In genomic region chr9:58651993-58652392, GRCm38 (mm10) we compare ENCODE assay signal across 9 mouse cellular contexts.
DNase-seq lines count a peak whose midpoint lies in the region; ATAC-seq and TF ChIP-seq lines count a peak whose summit lies in the region.
"Had no signal": no experiment of that assay in that cellular context is flagged by ENCODE, and none has a peak within 500 bp of the region (broad histone marks: within the 10 kb centered on the region; RNA-seq: fewer than 3 reads in every experiment).

No protein-coding gene starts in this region.

- WGBS in liver, embryonic 12.5 days (ENCODE audit: insufficient replicate concordance), result 52% methylated on average over 4 of the region's 4 CpGs
- 56% methylated on average over 4 of the region's 4 CpGs for WGBS in liver, embryonic 11.5 days

- H3K9ac ChIP-seq in liver, embryonic 12.5 days, result no peak overlapping the region
- no peak overlapping the region for H3K9ac ChIP-seq in liver, embryonic 11.5 days (ENCODE audit: low read depth, low read length)
- H3K9ac ChIP-seq: heart, embryonic 15.5 days had no signal

- peak; percentile 78 for TF ChIP-seq CTCF in gastrocnemius, adult 2 months (IDR thresholded peaks at IDR 0.05)
- TF ChIP-seq CTCF in brain, embryonic 14.5 days (IDR thresholded peaks at IDR 0.05; ENCODE audit: borderline replicate concordance, extremely low read depth, insufficient read depth, insufficient read length), result peak; percentile 31; the same call in 1 of the 2 replicates

- no peak for TF ChIP-seq POLR2A in brain, embryonic 14.5 days (IDR thresholded peaks at IDR 0.05; ENCODE audit: borderline replicate concordance, extremely low read depth, insufficient read depth, insufficient read length, poor library complexity, severe bottlenecking)

- no peak overlapping the region for H3K27ac ChIP-seq in gastrocnemius, adult 2 months
- H3K27ac ChIP-seq in liver, embryonic 12.5 days, result peak overlapping the region; percentile 57; the same call in 1 of the 2 replicates
- no peak overlapping the region for H3K27ac ChIP-seq in liver, embryonic 11.5 days (ENCODE audit: low read depth, low read length)
- H3K27ac ChIP-seq: heart, embryonic 15.5 days had no signal

- no peak for DNase-seq in gastrocnemius, adult 2 months
- no peak for DNase-seq in gastrocnemius, postnatal 25 days
- no peak for DNase-seq in liver, embryonic 11.5 days (ENCODE audit: low spot score)
- peak; percentile 83 for DNase-seq in brain, embryonic 14.5 days (ENCODE audit: low read depth)
- peak; percentile 54 to 73 for DNase-seq in left cerebral cortex, postnatal 25 days (ENCODE audit: low spot score in 2 of 2)
- peak; percentile 8 for DNase-seq in thymus, postnatal 25 days
- no peak for DNase-seq in right cerebral cortex, postnatal 14 days

- H3K9me3 ChIP-seq in liver, embryonic 12.5 days (replicated peaks), result no peaks in the 10 kb centered on the region
- H3K9me3 ChIP-seq in liver, embryonic 11.5 days (ENCODE audit: control insufficient read depth, low read length), result no peaks in the 10 kb centered on the region
- H3K9me3 ChIP-seq: heart, embryonic 15.5 days had no signal

- H3K4me1 ChIP-seq in liver, embryonic 12.5 days, result peaks cover 67% of the 10 kb centered on the region
- H3K4me1 ChIP-seq in liver, embryonic 11.5 days (replicated peaks; ENCODE audit: control insufficient read depth, insufficient read depth, low read length), result peaks cover 22% of the 10 kb centered on the region

- no peak overlapping the region for H3K4me3 ChIP-seq in gastrocnemius, adult 2 months
- no peak overlapping the region for H3K4me3 ChIP-seq in liver, embryonic 12.5 days
- H3K4me3 ChIP-seq in liver, embryonic 11.5 days (ENCODE audit: low read depth, low read length), result no peak overlapping the region
- H3K4me3 ChIP-seq: heart, embryonic 15.5 days had no signal

- no peak overlapping the region for H3K4me2 ChIP-seq in liver, embryonic 12.5 days
- H3K4me2 ChIP-seq in liver, embryonic 11.5 days, result no peak overlapping the region
- H3K4me2 ChIP-seq: heart, embryonic 15.5 days had no signal

- intact Hi-C loops in gastrocnemius, adult 2 months (cut with DNase I), result loop anchor here (1.0 kb wide), 1 partner anchor 110 kb away; no protein-coding TSS in a partner anchor
- intact Hi-C loops in left cerebral cortex, postnatal 25 days (cut with DNase I), result loop anchor here (2.0 kb wide), 2 partner anchors 73 to 111 kb away; no protein-coding TSS in a partner anchor

- peaks cover 89% of the 10 kb centered on the region for H3K36me3 ChIP-seq in liver, embryonic 12.5 days
- H3K36me3 ChIP-seq in liver, embryonic 11.5 days (ENCODE audit: control insufficient read depth, insufficient read depth, low read length), result peaks cover 7% of the 10 kb centered on the region; the same call in 1 of the 2 replicates

- ATAC-seq in liver, embryonic 12.5 days, result no peak
- ATAC-seq in liver, embryonic 11.5 days (replicated peaks; ENCODE audit: low FRiP score), result no peak

- H3K27me3 ChIP-seq in liver, embryonic 12.5 days (replicated peaks), result no peaks in the 10 kb centered on the region
- H3K27me3 ChIP-seq in liver, embryonic 11.5 days (replicated peaks; ENCODE audit: control insufficient read depth, insufficient read depth, low read length), result no peaks in the 10 kb centered on the region
- H3K27me3 ChIP-seq: heart, embryonic 15.5 days had no signal

Comparison
In these comparisons a context has a peak if more than half of its experiments do, and no peak if none do; other contexts are left out.
1. DNase-seq: peak in brain, embryonic 14.5 days (single experiment), left cerebral cortex, postnatal 25 days (2 of 2) and thymus, postnatal 25 days (single experiment); none in gastrocnemius, adult 2 months (single experiment), gastrocnemius, postnatal 25 days (single experiment), liver, embryonic 11.5 days (single experiment) and right cerebral cortex, postnatal 14 days (single experiment).